Mouse (Mus musculus) lung, postnatal 0 days (tissue): Measurements from ENCODE around the gene Olfr1179. TPM values are rescaled to one million over a fixed set of nuclear protein-coding genes. Genes with fewer than 3 reads are reported as not detected.

Experiments used
- ATAC-seq: fragments of 200-750 bp; cut with Nextera tagmentation; 2 replicates; pipeline ENCODE4 v1.8.0; 2017; ENCODE audit warnings: moderate library complexity
- DNase-seq: peaks from one replicate; pipeline ENCODE4 v3.0.0-alpha.2; 2016; ENCODE audit warnings: low spot score
- H3K27ac ChIP-seq: fragments of 300-500 bp; sonication (generic); 2 replicates; pipeline ENCODE4 v1.5.1; 2014; ENCODE audit warnings: antibody characterized with exemption, mild to moderate bottlenecking, low read length, mixed read lengths
- H3K27me3 ChIP-seq: fragments of 300-500 bp; sonication (generic); replicated peaks from 2 replicates; pipeline ENCODE4 v1.6.1; 2014; ENCODE audit warnings: low read length, mixed read lengths; ENCODE audit not compliant: insufficient read depth
- H3K36me3 ChIP-seq: fragments of 300-500 bp; sonication (generic); 2 replicates; pipeline ENCODE4 v1.6.1; 2014; ENCODE audit warnings: low read length, mixed read lengths; ENCODE audit not compliant: insufficient read depth
- H3K4me1 ChIP-seq: fragments of 300-500 bp; sonication (generic); 2 replicates; pipeline ENCODE4 v1.6.1; 2014; ENCODE audit warnings: antibody characterized with exemption, low read depth, low read length, mixed read lengths; ENCODE audit not compliant: insufficient read depth
- H3K4me2 ChIP-seq: fragments of 300-500 bp; sonication (generic); replicated peaks from 2 replicates; pipeline ENCODE4 v1.6.1; 2014; ENCODE audit warnings: low read depth, mild to moderate bottlenecking, low read length, moderate library complexity, mixed read lengths
- H3K4me3 ChIP-seq: fragments of 300-500 bp; sonication (generic); 2 replicates; pipeline ENCODE4 v1.5.1; 2014; ENCODE audit warnings: low read depth, low read length
- H3K9ac ChIP-seq: fragments of 300-500 bp; sonication (generic); replicated peaks from 2 replicates; pipeline ENCODE4 v1.6.1; 2014; ENCODE audit warnings: low read depth, mild to moderate bottlenecking
- H3K9me3 ChIP-seq: fragments of 300-500 bp; sonication (generic); 2 replicates; pipeline ENCODE4 v1.6.1; 2016; ENCODE audit warnings: low read length, mixed read lengths
- CTCF ChIP-seq: IDR thresholded peaks from 2 replicates; pipeline ENCODE4 v1.5.1; 2016; ENCODE audit warnings: antibody characterized with exemption, mild to moderate bottlenecking
- EP300 ChIP-seq: IDR thresholded peaks from 2 replicates; pipeline ENCODE4 v1.6.1; 2016; ENCODE audit warnings: antibody characterized with exemption, mild to moderate bottlenecking, control low read depth
- WGBS: fragments of 180-500 bp; shearing (Covaris S2); extraction: QIAGEN DNeasy Blood & Tissue Kit; methylation state at CpG from one replicate; pipeline ENCODE4 v1.1.7; 2014; 5-methylcytosine and 5-hydroxymethylcytosine counted together
- polyA plus RNA-seq: library from polyadenylated mRNA; unstranded; fragments of >200 nt; fragmentation: Nextera tagmentation; extraction: Ambion mirVana; gene quantifications from 2 replicates; pipeline ENCODE4 v1.2.1, GENCODE M21; 2015

The Olfr1179 gene
- polyA plus RNA-seq, 1 experiment from 2014 or later = not detected

DNA sequence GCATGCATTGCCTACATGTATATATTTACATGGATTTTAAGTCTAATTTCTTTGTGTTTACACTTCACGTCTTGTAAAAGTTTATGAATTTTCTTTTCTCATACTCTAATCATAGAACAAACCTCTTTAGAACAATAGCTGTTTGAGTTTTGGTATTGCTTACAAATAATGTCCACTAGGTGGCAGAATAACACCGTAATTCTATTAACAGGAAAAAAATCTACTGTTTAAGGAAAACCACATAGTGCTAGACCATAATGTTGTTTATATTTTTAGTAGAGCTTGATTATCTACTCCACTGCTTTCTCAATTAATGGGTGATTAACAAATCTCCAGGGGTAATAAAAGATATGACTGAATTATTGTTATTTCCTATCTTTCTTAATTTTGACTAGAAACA is 49.9 kb downstream of the Olfr1179 start:
- H3K36me3 ChIP-seq = no peaks in the 10 kb centered on the region
- TF ChIP-seq EP300 (no peak), CTCF (peak; percentile 48)
- no peaks in the 10 kb centered on the region for H3K4me1 ChIP-seq
- DNase-seq (peak; percentile 47), ATAC-seq (no peak)
- no peaks in the 10 kb centered on the region for H3K9me3 ChIP-seq
- no peak overlapping the region for H3K27ac ChIP-seq
- no peak overlapping the region for H3K4me3 ChIP-seq
- no peak overlapping the region for H3K9ac ChIP-seq
- no peak overlapping the region for H3K4me2 ChIP-seq
- 1% methylated on average over 2 of the region's 2 CpGs for WGBS
- H3K27me3 ChIP-seq = no peaks in the 10 kb centered on the region

Other genes with a start within 250 kb of the Olfr1179 start
- not detected in 2 replicates for gene Olfr1168, start 224.6 kb downstream of the Olfr1179 start, polyA plus RNA-seq
- gene Olfr1170, start 178.1 kb downstream of the Olfr1179 start, polyA plus RNA-seq = not detected in 2 replicates
- not detected in 2 replicates for gene Olfr1173, start 126.6 kb downstream of the Olfr1179 start, polyA plus RNA-seq
- gene Olfr1174-ps, start 91.3 kb downstream of the Olfr1179 start, polyA plus RNA-seq = not detected in 2 replicates
- not detected in 2 replicates for gene Olfr1175-ps, start 79.2 kb downstream of the Olfr1179 start, polyA plus RNA-seq
- not detected in 2 replicates for gene Olfr1176, start 69.7 kb downstream of the Olfr1179 start, polyA plus RNA-seq
- gene Olfr1177-ps, start 60.0 kb downstream of the Olfr1179 start, polyA plus RNA-seq = not detected in 2 replicates
- not detected in 2 replicates for gene Olfr1178, start 19.4 kb downstream of the Olfr1179 start, polyA plus RNA-seq
- not detected in 2 replicates for gene Olfr1180, start 12.7 kb upstream of the Olfr1179 start, polyA plus RNA-seq
- not detected in 2 replicates for gene Olfr1181, start 19.7 kb upstream of the Olfr1179 start, polyA plus RNA-seq
- not detected in 2 replicates for gene Gm13757, start 42.7 kb upstream of the Olfr1179 start, polyA plus RNA-seq
- not detected in 2 replicates for gene Olfr1183, start 48.4 kb upstream of the Olfr1179 start, polyA plus RNA-seq
- not detected in 2 replicates for gene Olfr1184, start 77.1 kb upstream of the Olfr1179 start, polyA plus RNA-seq
- not detected in 2 replicates for gene Olfr1185-ps1, start 86.9 kb upstream of the Olfr1179 start, polyA plus RNA-seq
- gene Olfr1186, start 112.1 kb upstream of the Olfr1179 start, polyA plus RNA-seq = not detected in 2 replicates
- gene Olfr1188, start 150.5 kb upstream of the Olfr1179 start, polyA plus RNA-seq = not detected in 2 replicates
- not detected in 2 replicates for gene Olfr1189, start 180.0 kb upstream of the Olfr1179 start, polyA plus RNA-seq
- gene Olfr1191-ps1, start 234.1 kb upstream of the Olfr1179 start, polyA plus RNA-seq = not detected in 2 replicates
- gene Olfr1192-ps1, start 242.1 kb upstream of the Olfr1179 start, polyA plus RNA-seq = not detected in 2 replicates